Mouse (Mus musculus) CH12.LX (cell line): ENCODE measurements around the gene Zfp976.

ENCODE experiments used
- BHLHE40 ChIP-seq: IDR thresholded peaks from 2 replicates; pipeline ENCODE4 v1.6.1; 2011; ENCODE audit warnings: mild to moderate bottlenecking, low read depth, low read length, improper control_type of control experiment
- CTCF ChIP-seq, 2 experiments: IDR thresholded peaks in 1 of 2; conservative IDR thresholded peaks in 1 of 2; 2 replicates each; pipeline ENCODE4 v1.5.1; 2011 to 2012; ENCODE audit warnings: low read depth in 2 of 2, low read length in 2 of 2, improper control_type of control experiment in 1 of 2, inconsistent platforms in 1 of 2, mild to moderate bottlenecking in 1 of 2, moderate library complexity in 1 of 2
- JUND ChIP-seq: conservative IDR thresholded peaks from 2 replicates; pipeline ENCODE4 v1.6.1; 2011; ENCODE audit warnings: low read depth, low read length, improper control_type of control experiment
- UBTF ChIP-seq: IDR thresholded peaks from 2 replicates; pipeline ENCODE4 v1.6.1; 2012; ENCODE audit warnings: low read depth, mild to moderate bottlenecking, inconsistent platforms, low read length, improper control_type of control experiment, moderate library complexity

- no peak for TF ChIP-seq UBTF
- no peak for TF ChIP-seq JUND
- TF ChIP-seq CTCF (conservative IDR thresholded peaks at IDR 0.05 in 1 of 2, IDR thresholded peaks at IDR 0.05 in 1 of 2; ENCODE audit: low read depth in 2 of 2, low read length in 2 of 2), result no peak
- TF ChIP-seq BHLHE40, result no peak
These were observed 63.9 kb downstream of the Zfp976 start, which contains the start of gene Gm21028 for GRCm38 (mm10) chr7:42578488-42578887.
